Mouse (Mus musculus) brain, embryonic 14.5 days (tissue): ENCODE measurements around the gene Desi1.

Experiments
- CTCF ChIP-seq: fragments of 200-500 bp; IDR thresholded peaks from 2 replicates; pipeline ENCODE4 v1.5.1; 2012; ENCODE audit warnings: inconsistent platforms, mild to moderate bottlenecking, moderate library complexity, borderline replicate concordance; ENCODE audit not compliant: insufficient read depth, insufficient read length; ENCODE audit errors: extremely low read depth
- POLR2A ChIP-seq: fragments of 200-500 bp; IDR thresholded peaks from 2 replicates; pipeline ENCODE4 v1.6.1; 2012; ENCODE audit warnings: mild to moderate bottlenecking, inconsistent platforms, borderline replicate concordance; ENCODE audit not compliant: poor library complexity, insufficient read depth, insufficient read length, severe bottlenecking; ENCODE audit errors: extremely low read depth

DNA sequence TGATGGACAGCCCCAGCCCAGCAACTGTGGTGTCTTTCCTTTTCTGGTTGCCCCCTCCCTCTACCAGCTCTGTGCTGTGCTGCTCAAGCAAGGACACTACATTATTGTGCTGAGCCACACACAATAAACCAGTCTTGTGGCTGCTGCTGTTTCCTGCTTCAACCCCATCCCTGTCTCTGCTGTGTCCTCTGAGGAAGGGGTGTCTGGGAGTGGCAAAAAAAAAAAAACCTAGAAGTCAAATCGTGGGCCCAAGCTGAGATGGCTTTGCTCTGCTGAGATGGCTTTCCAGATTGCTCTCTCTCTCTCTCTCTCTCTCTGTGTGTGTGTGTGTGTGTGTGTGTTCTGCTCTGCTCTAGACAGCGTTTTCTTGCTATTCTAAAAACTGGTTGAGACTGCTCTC, 65.2 kb downstream of the Desi1 start:
- TF ChIP-seq CTCF, result no peak
- TF ChIP-seq POLR2A, result no peak
